Mouse (Mus musculus): Measurements from ENCODE around the gene Nrp2.

GRCm38 (mm10) chr1:62853996-62854395, 150.9 kb downstream of the Nrp2 start:
- TF ChIP-seq CTCF (IDR thresholded peaks at IDR 0.05; ENCODE audit: control insufficient read depth, insufficient read depth, insufficient replicate concordance, low read depth, low read length) (no peak), POLR2A (IDR thresholded peaks at IDR 0.05; ENCODE audit: control insufficient read depth, low read depth, low read length) (no peak)
